Mouse (Mus musculus) layer of hippocampus, postnatal 25 days (tissue): Measurements from ENCODE around the gene Bod1l. TPM values are rescaled to one million over a fixed set of nuclear protein-coding genes. Genes with fewer than 3 reads are reported as not detected.

ENCODE experiments used
- DNase-seq, 2 experiments: peaks; one replicate each; pipeline ENCODE4 v3.0.0; 2022; ENCODE audit warnings: mixed read lengths in 2 of 2, low spot score in 1 of 2; ENCODE audit errors: extremely low spot score in 1 of 2
- total RNA-seq, 2 experiments: library from RNA; stranded (reverse); gene quantifications; 2 replicates each; pipeline ENCODE4 v1.2.3; 2021

The Bod1l gene
- total RNA-seq, 2 experiments from 2014 or later, result 34.5 to 39.2 TPM

GRCm38 (mm10) chr5:41805085-41805484 lies 39.0 kb downstream of the Bod1l start:
- DNase-seq, result no peak

DNA sequence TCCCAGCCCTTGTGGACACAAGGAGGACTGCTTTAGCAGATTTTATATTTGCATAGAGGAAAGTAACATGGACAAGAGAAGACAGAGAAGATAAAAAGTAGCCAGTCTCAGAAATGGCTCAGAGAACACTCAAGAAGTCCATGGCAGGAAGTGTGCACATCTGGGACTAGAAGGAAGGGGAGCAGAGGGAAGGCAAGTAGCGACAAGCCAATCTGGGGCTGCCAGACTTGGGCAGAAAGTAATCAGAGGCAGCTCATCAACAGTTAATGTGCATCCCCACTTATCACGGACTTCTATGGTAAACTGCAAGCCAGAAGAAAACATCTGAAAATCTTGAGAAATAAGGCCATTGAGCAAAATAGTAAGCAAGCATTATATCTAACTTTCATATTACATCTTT lies 39.5 kb downstream of the Bod1l start:
- no peak for DNase-seq

DNA sequence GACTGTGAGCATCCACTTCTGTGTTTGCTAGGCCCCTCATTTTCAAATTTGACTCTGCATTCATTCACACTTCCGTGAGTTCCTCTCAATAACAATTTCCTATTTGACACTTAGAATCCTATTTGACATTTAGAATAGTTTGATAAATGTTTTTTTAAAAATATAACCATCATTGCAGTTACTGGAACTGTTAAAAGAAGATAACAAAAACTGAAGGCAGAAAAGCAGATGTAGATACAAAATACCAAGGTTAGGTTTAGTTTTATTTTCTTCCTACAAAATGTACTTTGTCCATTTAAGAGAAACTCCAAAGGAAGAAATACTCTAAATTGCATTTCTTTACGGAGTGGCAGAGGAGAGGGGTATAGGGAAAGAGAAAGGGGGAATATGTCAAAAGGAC lies 42.5 kb downstream of the Bod1l start:
- no peak for DNase-seq

DNA sequence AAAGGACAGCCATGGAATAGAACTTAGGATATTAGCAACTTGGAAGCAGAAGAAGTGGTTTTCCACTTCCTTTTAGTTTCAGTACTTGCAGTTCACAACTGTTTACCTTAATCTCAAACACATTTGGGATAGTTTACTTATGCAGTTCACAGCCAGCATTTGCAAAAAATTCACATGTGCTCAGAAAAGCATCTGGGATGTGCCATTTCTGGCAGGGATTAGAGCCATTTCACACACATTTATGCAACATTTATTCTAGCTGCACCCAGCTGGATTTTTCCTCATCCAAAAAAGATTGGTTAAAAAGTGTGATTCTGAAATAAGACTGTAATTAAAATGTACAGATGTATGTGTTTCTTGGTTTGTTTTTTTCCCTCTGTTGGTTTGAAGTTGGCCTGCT lies 49.7 kb downstream of the Bod1l start:
- no peak for DNase-seq

DNA sequence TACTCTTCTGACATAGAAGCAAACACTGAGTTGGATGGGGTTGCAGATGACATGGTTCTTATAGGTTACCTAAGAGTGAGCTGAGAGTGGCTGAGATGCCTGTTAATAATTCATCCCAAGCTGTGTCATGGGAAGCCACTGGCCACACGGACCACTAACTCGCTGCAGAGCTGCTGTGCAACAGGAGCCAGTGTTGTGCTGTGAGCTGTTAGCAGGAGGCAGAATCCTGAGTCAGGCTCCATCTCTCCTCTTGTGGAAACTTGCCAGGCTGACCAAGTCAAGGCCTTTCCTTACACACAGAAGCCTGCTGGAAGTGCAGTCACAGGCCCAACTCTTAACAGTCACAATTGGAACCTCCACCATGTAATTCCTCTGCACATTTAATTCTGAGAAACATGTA lies 53.6 kb downstream of the Bod1l start:
- DNase-seq, result no peak

GRCm38 (mm10) chr5:41788877-41789276 lies 55.2 kb downstream of the Bod1l start:
- DNase-seq, result no peak

DNA sequence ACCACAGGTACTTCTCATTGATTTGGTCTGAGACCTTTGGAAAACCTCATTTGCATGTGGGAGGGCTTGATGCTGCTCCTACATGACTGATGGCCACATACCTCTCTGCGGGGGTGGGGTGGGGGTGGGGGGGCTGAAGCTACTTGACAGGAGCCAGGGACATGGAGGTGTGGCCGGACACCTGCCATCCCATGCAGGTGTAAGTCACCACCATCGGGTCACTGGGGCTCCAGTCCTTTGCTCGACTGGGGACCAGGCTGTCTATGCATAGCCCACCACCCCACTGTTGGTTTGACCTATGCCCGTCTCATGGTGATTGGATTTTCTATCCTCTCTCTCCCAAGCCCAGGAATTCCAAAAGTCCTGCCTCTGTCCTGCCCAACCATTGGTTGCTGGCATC lies 62.2 kb downstream of the Bod1l start:
- DNase-seq, result no peak

GRCm38 (mm10) chr5:41780026-41780425 lies 64.1 kb downstream of the Bod1l start:
- no peak for DNase-seq

DNA sequence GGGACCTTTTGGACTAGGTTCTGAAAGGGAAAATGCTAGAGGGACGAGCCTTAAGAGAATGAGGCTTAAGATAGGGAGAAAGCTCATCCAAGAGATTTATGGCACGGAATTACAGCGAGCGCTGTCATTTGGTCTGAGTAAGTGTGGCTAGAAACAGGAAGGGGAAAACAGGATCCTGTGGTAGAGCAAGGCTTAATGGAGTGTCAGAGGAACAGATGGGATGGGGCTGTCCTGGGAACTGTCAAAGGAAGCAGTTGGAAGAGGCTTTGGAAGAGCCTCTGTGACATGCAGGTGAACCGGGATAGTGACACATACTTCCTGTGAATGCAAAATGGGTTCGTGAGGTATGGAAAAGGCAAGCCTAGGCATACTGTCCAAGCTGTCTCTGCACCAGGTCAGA lies 68.4 kb downstream of the Bod1l start:
- DNase-seq, result no peak

- no peak for DNase-seq
Measured at GRCm38 (mm10) chr5:41775273-41775672, 68.8 kb downstream of the Bod1l start.

DNA sequence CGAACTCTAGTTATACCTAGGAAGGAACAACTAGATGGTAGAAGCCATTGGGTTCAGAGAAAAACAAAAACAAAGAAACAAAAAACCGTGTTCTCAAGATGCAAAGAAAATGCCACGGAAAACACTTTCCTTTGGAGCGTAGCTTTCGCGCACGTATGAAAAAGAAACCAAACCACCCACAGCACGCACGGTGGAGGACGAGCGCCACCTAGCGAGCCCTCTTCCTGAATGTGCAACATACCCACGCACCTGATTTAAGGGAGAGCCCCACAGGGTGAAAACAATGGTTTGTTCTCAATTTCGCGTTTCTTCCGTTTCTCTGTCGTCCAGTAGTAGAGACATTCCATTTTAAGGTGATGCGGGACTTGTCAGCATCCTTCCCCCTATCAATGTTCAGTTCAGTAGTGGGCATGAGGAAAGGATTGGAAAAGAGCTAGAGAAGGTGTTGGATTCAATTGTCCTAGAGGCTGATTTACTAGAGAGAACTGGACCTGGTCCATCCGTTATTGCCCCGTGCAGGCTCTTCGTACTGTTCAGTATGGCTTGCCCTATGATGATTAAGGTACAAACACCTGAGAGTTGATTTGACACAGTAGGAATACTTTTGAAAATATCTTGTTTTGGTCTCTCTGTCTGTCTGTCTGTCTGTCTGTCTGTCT lies 75.6 kb downstream of the Bod1l start:
- peak; percentile 82 to 95 for DNase-seq

- DNase-seq, result no peak
Measured at GRCm38 (mm10) chr5:41767296-41768200, 76.6 kb downstream of the Bod1l start.

DNA sequence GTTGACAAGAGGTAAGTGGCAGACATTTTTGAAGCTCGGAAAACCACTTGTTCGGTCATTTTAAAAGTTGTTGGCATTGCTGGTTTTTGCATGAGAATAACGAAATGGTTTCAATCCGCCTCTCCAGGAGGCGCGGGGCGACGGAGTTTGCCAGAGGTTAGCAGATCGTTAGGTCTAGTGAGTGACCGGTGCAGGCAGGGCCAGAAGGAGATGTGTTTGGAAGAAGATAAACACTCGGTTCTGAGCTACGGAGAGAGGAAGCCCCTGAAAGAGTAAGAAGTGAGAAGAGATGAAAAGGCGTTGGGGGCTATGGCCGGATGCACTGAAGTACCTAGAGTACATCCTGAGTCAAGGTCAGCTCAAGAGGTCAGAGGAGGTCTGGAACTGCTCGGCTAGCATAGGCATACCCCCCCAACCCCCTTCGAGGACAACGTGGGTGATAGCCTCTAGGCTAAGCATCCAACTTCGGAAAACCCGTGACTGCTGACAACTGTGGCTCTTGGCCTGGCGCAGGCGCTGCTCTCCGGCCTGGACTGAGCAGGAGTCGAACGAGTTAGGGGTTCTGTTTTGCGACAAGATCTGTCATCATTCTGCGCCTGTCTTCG lies 77.6 kb downstream of the Bod1l start:
- no peak for DNase-seq

- DNase-seq, result no peak
Measured at GRCm38 (mm10) chr5:41765626-41766405, 78.3 kb downstream of the Bod1l start.

DNA sequence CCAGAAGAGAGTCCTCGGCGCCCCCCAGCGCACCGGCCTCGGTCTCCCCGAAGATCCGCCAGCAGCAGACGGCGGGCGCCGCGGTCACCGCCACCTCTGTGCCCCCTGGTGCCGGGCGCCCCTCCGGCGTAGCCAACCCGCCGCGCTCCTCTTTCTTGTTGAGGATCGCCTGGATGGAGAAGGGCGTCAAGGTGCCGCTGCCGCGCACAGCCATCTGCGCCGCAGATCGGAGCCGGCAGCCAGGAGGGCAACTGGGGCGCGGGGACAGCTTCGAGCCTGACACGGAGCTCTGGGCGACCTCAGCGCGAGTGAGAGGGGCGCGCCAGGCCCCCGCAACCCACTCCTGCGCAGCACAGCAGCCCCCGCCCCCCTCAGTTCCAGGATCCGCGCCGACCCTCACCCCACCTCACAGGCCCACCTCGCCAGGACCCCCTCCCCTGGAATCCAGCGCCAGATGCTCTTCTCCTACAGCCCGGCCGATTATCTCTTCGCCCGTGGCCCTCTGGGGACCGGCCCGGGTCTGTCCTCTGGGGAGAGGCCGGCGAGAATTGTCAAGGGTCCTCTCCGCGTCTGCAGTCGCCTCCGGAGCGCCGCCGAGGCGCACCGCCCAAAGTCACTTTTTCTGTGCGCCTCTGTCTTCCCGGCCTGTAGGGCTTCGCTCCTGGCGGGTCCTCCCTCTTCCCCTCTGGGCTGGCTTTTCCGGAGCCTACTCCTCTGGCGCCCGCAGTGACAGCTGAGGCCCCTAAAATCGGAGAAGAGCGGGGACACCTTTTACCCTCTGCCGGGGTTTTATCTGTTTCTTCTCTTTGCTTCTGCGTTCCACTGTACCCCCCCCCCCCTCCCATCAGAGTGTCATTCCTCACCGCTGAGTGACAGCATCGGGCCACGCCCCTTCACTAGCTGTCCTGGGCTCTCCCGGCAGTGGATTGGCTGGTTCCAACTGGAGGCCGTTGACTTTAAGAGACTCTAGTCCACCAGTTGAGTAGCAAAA lies 80.1 kb downstream of the Bod1l start, which contains the start of gene Nkx3-2:
Gene Nkx3-2 (minus strand): TSS at position 771 of the 991 bp plus-strand sequence.
- DNase-seq, result no peak

DNA sequence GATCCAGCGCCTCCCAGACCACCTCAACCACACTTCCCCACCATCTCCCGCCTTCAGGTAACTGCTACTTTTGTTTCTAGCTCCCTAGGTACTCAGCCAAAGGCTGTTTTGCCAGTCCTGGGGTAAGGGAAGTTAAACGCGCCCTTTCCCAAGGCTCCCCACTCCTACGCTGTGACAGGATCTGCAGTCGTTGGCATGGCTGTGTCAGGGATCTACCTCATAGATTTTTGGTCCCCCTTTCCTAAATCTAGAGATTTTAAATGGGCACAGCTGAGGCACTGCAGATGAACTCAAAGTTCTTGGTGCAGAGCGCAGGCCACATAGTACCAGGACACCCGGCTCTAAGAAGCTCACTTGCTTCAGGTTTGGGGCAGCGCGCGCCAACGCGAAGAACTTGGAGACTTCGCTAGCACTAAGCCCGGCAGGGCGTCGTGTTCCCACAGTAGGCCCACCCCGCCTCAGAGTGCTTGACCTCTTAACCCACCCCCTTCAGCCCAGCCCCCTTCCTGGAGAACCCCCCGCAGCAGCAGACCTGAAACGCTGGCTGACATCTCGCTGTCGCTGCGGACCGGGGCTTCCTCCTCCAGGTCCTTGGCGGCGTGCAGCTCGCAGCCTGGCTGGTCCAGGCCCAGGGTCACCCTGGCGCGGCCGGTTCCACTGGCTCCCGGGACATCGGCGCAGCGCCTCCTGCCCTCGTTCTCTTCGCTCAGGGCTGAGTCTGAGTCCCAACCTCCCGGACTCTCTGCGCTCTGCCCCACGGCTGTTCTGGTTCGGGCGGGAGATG lies 81.0 kb downstream of the Bod1l start:
- no peak for DNase-seq

- DNase-seq, result no peak
Measured at GRCm38 (mm10) chr5:41762141-41762946, 81.8 kb downstream of the Bod1l start.
